Mouse (Mus musculus) bone marrow, adult 2 months (tissue): ENCODE results near the gene Olfr1025-ps1. TPM values are rescaled to one million over a fixed set of nuclear protein-coding genes. Genes with fewer than 3 reads are reported as not detected.

Source experiments
- H3K27ac ChIP-seq: fragments of 200-500 bp; 2 replicates; pipeline ENCODE4 v1.5.1; 2012; ENCODE audit warnings: low read depth, mild to moderate bottlenecking, control low read depth, inconsistent platforms, low read length; ENCODE audit not compliant: control insufficient read depth, poor library complexity, insufficient read depth
- H3K4me1 ChIP-seq: fragments of 200-500 bp; 2 replicates; pipeline ENCODE4 v1.6.1; 2011; ENCODE audit warnings: low read length; ENCODE audit not compliant: control insufficient read depth, insufficient read depth
- H3K4me3 ChIP-seq: fragments of 200-500 bp; replicated peaks from 2 replicates; pipeline ENCODE3; 2011; ENCODE audit warnings: mild to moderate bottlenecking, low read depth, low read length, control low read depth; ENCODE audit not compliant: control insufficient read depth
- CTCF ChIP-seq: fragments of 200-500 bp; IDR thresholded peaks from 2 replicates; pipeline ENCODE4 v1.5.1; 2011; ENCODE audit warnings: low read length, control low read depth; ENCODE audit not compliant: control insufficient read depth, insufficient read depth
- POLR2A ChIP-seq: fragments of 200-500 bp; IDR thresholded peaks from 2 replicates; pipeline ENCODE4 v1.6.1; 2011; ENCODE audit warnings: low read depth, mild to moderate bottlenecking, control low read depth, low read length, borderline replicate concordance; ENCODE audit not compliant: control insufficient read depth
- WGBS: fragments of 180-500 bp; shearing (Covaris S2); methylation state at CpG from one replicate; pipeline ENCODE4 v1.1.7; 2018; 5-methylcytosine and 5-hydroxymethylcytosine counted together
- polyA plus RNA-seq: library from polyadenylated mRNA; stranded (reverse); fragments of >200 nt; gene quantifications from 2 replicates; pipeline ENCODE4 v1.2.4, GENCODE M21; 2011; ENCODE audit warnings: low replicate concordance; ENCODE audit not compliant: missing spikeins, insufficient read depth, insufficient read length

Gene Olfr1025-ps1
- not detected in 2 replicates for polyA plus RNA-seq

DNA sequence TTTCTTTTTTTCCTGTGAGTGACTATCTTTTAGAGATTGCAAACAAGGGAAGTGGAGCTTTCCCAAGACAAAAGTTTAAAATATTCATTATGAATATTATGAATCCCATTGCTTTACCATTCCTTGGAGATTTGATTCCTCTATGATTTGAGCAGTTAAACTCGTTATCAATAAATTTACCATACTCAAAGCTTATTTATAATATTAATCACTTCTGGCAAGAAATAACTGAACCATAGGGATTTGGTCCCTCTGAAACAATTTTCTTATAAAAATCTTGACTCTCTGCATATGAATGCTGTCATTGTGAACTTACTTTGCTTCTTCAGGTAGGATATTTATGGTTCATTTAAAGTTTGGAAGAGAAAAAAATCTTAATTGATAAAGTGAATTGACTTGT lies at the start of gene Olfr1025-ps1:
Olfr1025-ps1 (plus strand) TSS at position 301 of the 400 bp plus-strand sequence.
- no peaks in the 10 kb centered on the region for H3K4me1 ChIP-seq
- TF ChIP-seq POLR2A (no peak), CTCF (no peak)
- 35% methylated on average over 1 of the region's 1 CpGs for WGBS
- no peak within 1 kb of the TSS for H3K27ac ChIP-seq
- no peak within 1 kb of the TSS for H3K4me3 ChIP-seq

DNA sequence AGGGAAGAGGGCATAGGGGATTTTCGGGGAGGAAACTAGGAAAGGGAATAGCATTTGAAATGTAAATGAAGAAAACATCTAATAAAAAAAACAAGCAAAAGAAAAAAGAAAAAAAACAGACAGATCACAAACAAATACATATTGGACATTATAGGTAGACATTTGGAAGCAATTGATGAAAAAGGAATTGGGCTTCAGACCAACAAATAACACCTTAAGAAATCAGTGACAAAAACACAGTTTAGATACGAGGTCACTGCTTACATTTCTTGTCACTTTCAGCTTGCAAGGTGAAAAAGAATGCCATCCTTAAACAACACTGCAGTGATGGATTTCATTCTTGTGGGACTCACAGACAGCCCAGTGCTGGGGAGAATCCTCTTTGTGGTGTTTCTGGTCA lies 46.7 kb upstream of the Olfr1025-ps1 start, which contains the start of gene Olfr1022:
Olfr1022 (plus strand) TSS at position 301 of the 400 bp plus-strand sequence.
- Histone ChIP-seq H3K4me1 (no peaks in the 10 kb centered on the region), H3K27ac (no peak within 1 kb of the TSS), H3K4me3 (no peak within 1 kb of the TSS)
- WGBS = 44% methylated on average over 2 of the region's 2 CpGs
- TF ChIP-seq CTCF = no peak
- TF ChIP-seq POLR2A = no peak

DNA sequence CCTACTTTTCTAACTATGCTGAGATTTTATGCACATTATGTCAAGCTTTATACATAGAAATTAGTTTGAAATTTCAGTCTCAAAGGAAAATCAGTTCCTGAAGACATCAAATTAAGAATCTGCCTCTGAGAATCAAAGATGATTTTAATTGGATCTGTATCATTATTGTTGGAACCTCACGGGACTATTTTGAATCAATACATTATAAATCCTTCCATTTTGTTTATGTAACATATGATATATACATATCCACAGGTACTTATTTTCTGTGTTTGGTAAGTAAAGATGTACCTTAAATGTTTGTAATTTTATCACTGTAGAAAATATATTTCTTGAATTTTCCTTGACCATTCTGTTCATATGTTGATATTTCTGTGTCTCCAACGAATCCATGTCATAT lies 29.7 kb upstream of the Olfr1025-ps1 start, which contains the start of gene Olfr1023:
Olfr1023 (plus strand) TSS at position 301 of the 400 bp plus-strand sequence.
- 63% methylated on average over 2 of the region's 2 CpGs for whole genome bisulfite sequencing
- H3K27ac ChIP-seq = no peak within 1 kb of the TSS
- TF ChIP-seq CTCF (no peak), POLR2A (no peak)
- H3K4me1 ChIP-seq = no peaks in the 10 kb centered on the region
- H3K4me3 ChIP-seq = no peak within 1 kb of the TSS

DNA sequence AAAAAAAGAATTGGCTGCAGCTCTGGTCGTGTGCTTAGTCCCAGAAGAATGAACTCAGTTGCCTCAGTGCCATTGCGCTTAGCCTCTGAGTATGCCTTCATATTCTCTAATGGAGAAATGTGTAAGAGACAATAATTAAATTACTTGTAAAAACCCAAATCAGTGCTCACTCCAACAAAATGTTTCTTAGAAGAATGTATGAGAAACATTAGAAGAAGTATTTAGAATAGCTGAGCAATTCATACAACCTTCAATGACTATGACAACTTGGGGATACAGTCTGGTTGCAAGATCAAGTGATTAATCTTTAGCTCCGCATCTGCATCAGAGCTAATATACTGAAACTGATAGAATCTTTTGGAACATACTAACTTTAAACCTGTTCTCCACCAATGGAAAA lies 10.0 kb upstream of the Olfr1025-ps1 start, which contains the start of gene Olfr1024:
Olfr1024 (minus strand) TSS at position 101 of the 400 bp plus-strand sequence.
- 81% methylated on average over 3 of the region's 3 CpGs for WGBS
- Histone ChIP-seq H3K4me1 (no peaks in the 10 kb centered on the region), H3K4me3 (no peak within 1 kb of the TSS), H3K27ac (no peak within 1 kb of the TSS)
- TF ChIP-seq CTCF = no peak

DNA sequence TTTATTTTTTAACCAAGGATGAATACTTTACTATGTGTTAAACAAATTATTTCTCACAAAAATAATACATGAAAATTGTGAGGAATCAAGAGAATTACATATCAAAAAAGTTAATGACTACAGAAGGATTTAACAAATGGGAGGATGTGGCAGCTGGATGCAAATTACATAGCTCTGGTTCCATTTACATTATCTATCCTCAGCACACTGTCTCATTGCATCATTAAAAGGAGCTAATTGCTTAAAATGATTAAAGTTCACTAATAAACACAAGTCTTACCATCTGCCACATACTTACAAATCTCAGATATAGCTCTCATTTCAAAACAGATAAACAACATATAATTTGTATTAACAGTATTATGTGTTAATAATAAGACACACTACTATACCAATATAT lies 1.8 kb upstream of the Olfr1025-ps1 start:
- no peak overlapping the region for H3K4me3 ChIP-seq
- H3K4me1 ChIP-seq = no peaks in the 10 kb centered on the region
- no peak overlapping the region for H3K27ac ChIP-seq
- no peak for TF ChIP-seq POLR2A
- no peak for TF ChIP-seq CTCF

DNA sequence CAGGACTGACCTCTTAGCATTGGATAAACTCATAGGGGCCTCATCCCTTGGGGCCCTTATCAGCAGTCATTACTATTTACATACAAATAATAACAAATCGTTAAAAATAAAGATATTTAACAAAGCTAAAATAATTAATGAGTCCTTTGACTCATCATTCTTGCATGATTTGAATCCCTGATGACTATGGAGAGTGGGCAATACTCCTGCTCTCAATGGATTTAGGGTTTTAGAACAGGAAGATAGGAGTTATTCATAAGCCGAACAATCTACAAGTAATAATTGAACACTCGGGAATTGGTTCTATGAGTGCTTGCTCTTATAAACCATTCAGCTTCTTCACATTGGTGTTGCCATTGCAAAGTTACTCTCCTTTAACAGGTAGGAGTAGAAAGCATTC lies 6.3 kb downstream of the Olfr1025-ps1 start, which contains the start of gene Olfr1026:
Olfr1026 (plus strand) TSS at position 301 of the 400 bp plus-strand sequence.
- 82% methylated on average over 3 of the region's 3 CpGs for WGBS
- H3K4me1 ChIP-seq = no peaks in the 10 kb centered on the region
- H3K27ac ChIP-seq = no peak within 1 kb of the TSS
- TF ChIP-seq CTCF (no peak), POLR2A (no peak)
- no peak within 1 kb of the TSS for H3K4me3 ChIP-seq

DNA sequence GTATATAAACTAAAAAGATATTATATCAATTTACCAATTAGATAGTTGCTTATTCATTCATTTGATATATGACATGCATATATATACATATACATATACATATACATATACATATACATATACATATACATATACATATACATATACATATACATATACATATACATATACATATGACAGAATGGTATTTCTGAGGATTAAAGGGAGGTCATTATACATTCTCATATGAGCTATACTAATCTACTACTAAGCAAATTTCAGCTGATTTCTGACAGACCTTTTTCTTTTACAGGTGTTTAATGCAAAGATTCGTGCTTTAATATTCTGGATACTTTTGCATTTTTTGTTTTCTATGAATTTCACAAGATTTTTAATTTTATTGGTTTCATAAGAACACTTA lies 35.1 kb downstream of the Olfr1025-ps1 start, which contains the start of gene Olfr1028:
Olfr1028 (plus strand) TSS at position 301 of the 400 bp plus-strand sequence.
- WGBS = 58% methylated on average over 1 of the region's 1 CpGs
- no peak within 1 kb of the TSS for H3K27ac ChIP-seq
- no peaks in the 10 kb centered on the region for H3K4me1 ChIP-seq
- no peak for TF ChIP-seq CTCF
- no peak within 1 kb of the TSS for H3K4me3 ChIP-seq

Other genes with a start within 250 kb of the Olfr1025-ps1 start
- gene Olfr1006, start 236.4 kb upstream of the Olfr1025-ps1 start, polyA plus RNA-seq = not detected in 2 replicates
- gene Olfr1008, start 225.8 kb upstream of the Olfr1025-ps1 start, polyA plus RNA-seq = not detected in 2 replicates
- not detected in 2 replicates for gene Olfr1009, start 199.8 kb upstream of the Olfr1025-ps1 start, polyA plus RNA-seq
- not detected in 2 replicates for gene Olfr1012, start 152.4 kb upstream of the Olfr1025-ps1 start, polyA plus RNA-seq
- gene Olfr1013, start 148.1 kb upstream of the Olfr1025-ps1 start, polyA plus RNA-seq = not detected in 2 replicates
- gene Olfr1014, start 142.5 kb upstream of the Olfr1025-ps1 start, polyA plus RNA-seq = 0.52 TPM in 1 of 2 replicates, not detected in the other
- not detected in 2 replicates for gene Olfr1015, start 133.2 kb upstream of the Olfr1025-ps1 start, polyA plus RNA-seq
- gene Olfr1016, start 112.6 kb upstream of the Olfr1025-ps1 start, polyA plus RNA-seq = not detected in 2 replicates
- gene Olfr1018, start 96.7 kb upstream of the Olfr1025-ps1 start, polyA plus RNA-seq = not detected in 2 replicates
- gene Olfr1019, start 69.7 kb upstream of the Olfr1025-ps1 start, polyA plus RNA-seq = not detected in 2 replicates
- not detected in 2 replicates for gene Olfr1020, start 68.2 kb upstream of the Olfr1025-ps1 start, polyA plus RNA-seq
- not detected in 2 replicates for gene Olfr1022, start 46.6 kb upstream of the Olfr1025-ps1 start, polyA plus RNA-seq
- not detected in 2 replicates for gene Olfr1023, start 29.6 kb upstream of the Olfr1025-ps1 start, polyA plus RNA-seq
- gene Olfr1024, start 10.1 kb upstream of the Olfr1025-ps1 start, polyA plus RNA-seq = not detected in 2 replicates
- not detected in 2 replicates for gene Olfr1026, start 6.4 kb downstream of the Olfr1025-ps1 start, polyA plus RNA-seq
- not detected in 2 replicates for gene Olfr1028, start 35.2 kb downstream of the Olfr1025-ps1 start, polyA plus RNA-seq
- gene Olfr1029, start 58.7 kb downstream of the Olfr1025-ps1 start, polyA plus RNA-seq = not detected in 2 replicates
- gene Olfr1030, start 64.1 kb downstream of the Olfr1025-ps1 start, polyA plus RNA-seq = 0.65 TPM in 1 of 2 replicates, not detected in the other
- not detected in 2 replicates for gene Olfr1031, start 75.1 kb downstream of the Olfr1025-ps1 start, polyA plus RNA-seq
- gene Olfr1032, start 90.3 kb downstream of the Olfr1025-ps1 start, polyA plus RNA-seq = not detected in 2 replicates
- not detected in 2 replicates for gene Olfr1033, start 105.4 kb downstream of the Olfr1025-ps1 start, polyA plus RNA-seq
- gene Olfr1034, start 130.7 kb downstream of the Olfr1025-ps1 start, polyA plus RNA-seq = not detected in 2 replicates
- not detected in 2 replicates for gene Olfr1036, start 158.8 kb downstream of the Olfr1025-ps1 start, polyA plus RNA-seq
- not detected in 2 replicates for gene Olfr1037, start 172.2 kb downstream of the Olfr1025-ps1 start, polyA plus RNA-seq
- not detected in 2 replicates for gene Olfr1039, start 220.7 kb downstream of the Olfr1025-ps1 start, polyA plus RNA-seq
- gene Olfr1040, start 231.5 kb downstream of the Olfr1025-ps1 start, polyA plus RNA-seq = not detected in 2 replicates
- gene Olfr1042, start 246.6 kb downstream of the Olfr1025-ps1 start, polyA plus RNA-seq = not detected in 2 replicates